Mouse (Mus musculus) forebrain, embryonic 15.5 days (tissue): Measurements from ENCODE around the gene Pdlim7. TPM values are rescaled to one million over a fixed set of nuclear protein-coding genes. Genes with fewer than 3 reads are reported as not detected.
A peak's percentile ranks its signal among the peaks of the same experiment; 100 is the strongest.

Source experiments
- ATAC-seq: fragments of 200-750 bp; cut with Nextera tagmentation; replicated peaks from 2 replicates; pipeline ENCODE4 v1.8.0; 2017; ENCODE audit warnings: mild to moderate bottlenecking, moderate TSS enrichment, moderate library complexity
- H3K27ac ChIP-seq: fragments of 300-500 bp; sonication (generic); replicated peaks from 2 replicates; pipeline ENCODE4 v1.5.1; 2015; ENCODE audit warnings: mild to moderate bottlenecking, inconsistent platforms
- H3K27me3 ChIP-seq: fragments of 300-500 bp; sonication (generic); 2 replicates; pipeline ENCODE4 v1.6.1; 2015; ENCODE audit warnings: inconsistent platforms
- H3K36me3 ChIP-seq: fragments of 300-500 bp; sonication (generic); 2 replicates; pipeline ENCODE4 v1.6.1; 2015; ENCODE audit warnings: mild to moderate bottlenecking, inconsistent platforms
- H3K4me1 ChIP-seq: fragments of 300-500 bp; sonication (generic); 2 replicates; pipeline ENCODE4 v1.6.1; 2015; ENCODE audit warnings: inconsistent platforms
- H3K4me2 ChIP-seq: fragments of 300-500 bp; sonication (generic); replicated peaks from 2 replicates; pipeline ENCODE4 v1.6.1; 2015; ENCODE audit warnings: mild to moderate bottlenecking, inconsistent platforms
- H3K4me3 ChIP-seq: fragments of 300-500 bp; sonication (generic); 2 replicates; pipeline ENCODE4 v1.5.1; 2015; ENCODE audit warnings: mild to moderate bottlenecking, inconsistent platforms
- H3K9ac ChIP-seq: fragments of 300-500 bp; sonication (generic); replicated peaks from 2 replicates; pipeline ENCODE4 v1.6.1; 2015; ENCODE audit warnings: mild to moderate bottlenecking, inconsistent platforms
- H3K9me3 ChIP-seq: fragments of 300-500 bp; sonication (generic); 2 replicates; pipeline ENCODE4 v1.6.1; 2016; ENCODE audit warnings: inconsistent platforms
- WGBS: fragments of 180-500 bp; shearing (Covaris S2); methylation state at CpG from one replicate; pipeline ENCODE4 v1.1.7; 2015; ENCODE audit warnings: mixed read lengths; 5-methylcytosine and 5-hydroxymethylcytosine counted together
- polyA plus RNA-seq: library from polyadenylated mRNA; unstranded; fragments of >200 nt; fragmentation: Nextera tagmentation; extraction: Ambion mirVana; gene quantifications from 2 replicates; pipeline ENCODE4 v1.2.1, GENCODE M21; 2015

Gene Pdlim7
- polyA plus RNA-seq, 1 experiment from 2014 or later: 138 TPM

DNA sequence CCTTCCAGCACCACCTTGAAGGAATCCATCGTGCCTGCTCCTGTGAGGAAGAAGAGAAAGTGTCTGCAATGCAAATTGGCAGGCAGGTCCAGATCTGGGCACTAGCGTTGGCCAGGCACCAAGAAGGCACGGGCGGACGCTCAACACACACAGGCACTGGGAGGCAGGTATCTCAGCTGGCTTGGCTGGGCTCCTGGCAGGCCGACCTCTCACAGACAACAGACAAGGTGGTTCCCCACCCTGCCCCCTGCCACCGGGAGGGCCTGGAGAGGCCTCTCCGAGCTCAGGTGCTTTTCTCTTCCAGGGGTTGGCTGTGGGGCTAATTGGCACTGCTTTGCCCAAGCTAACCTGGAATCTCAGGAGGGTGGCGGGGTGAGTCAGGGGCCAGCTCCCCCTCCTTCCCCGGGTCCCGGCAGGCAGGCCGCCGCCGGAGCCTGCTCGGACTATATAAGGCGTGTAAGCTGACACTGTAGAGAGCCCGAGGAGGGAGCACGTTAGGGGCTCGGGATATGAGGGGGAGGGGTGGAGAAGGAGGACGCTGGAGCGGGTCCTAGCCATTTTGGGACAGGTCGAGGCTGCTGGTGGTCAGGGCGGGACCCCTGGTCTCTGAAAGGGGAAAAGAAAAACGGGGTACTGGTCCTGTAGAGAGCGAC is 971 bp downstream of the Pdlim7 start:
- H3K27ac ChIP-seq: peak overlapping the region; percentile 82
- H3K36me3 ChIP-seq: peaks cover 8% of the 10 kb centered on the region; the same call in 1 of the 2 replicates
- peak; percentile 34 for ATAC-seq
- H3K9ac ChIP-seq: peak overlapping the region; percentile 86
- peaks cover 33% of the 10 kb centered on the region for H3K4me1 ChIP-seq
- H3K4me3 ChIP-seq: peak overlapping the region; percentile 72
- under 1% methylated on average over 25 of the region's 25 CpGs for WGBS
- H3K4me2 ChIP-seq: peak overlapping the region; percentile 91
- no peaks in the 10 kb centered on the region for H3K9me3 ChIP-seq
- H3K27me3 ChIP-seq: no peaks in the 10 kb centered on the region

DNA sequence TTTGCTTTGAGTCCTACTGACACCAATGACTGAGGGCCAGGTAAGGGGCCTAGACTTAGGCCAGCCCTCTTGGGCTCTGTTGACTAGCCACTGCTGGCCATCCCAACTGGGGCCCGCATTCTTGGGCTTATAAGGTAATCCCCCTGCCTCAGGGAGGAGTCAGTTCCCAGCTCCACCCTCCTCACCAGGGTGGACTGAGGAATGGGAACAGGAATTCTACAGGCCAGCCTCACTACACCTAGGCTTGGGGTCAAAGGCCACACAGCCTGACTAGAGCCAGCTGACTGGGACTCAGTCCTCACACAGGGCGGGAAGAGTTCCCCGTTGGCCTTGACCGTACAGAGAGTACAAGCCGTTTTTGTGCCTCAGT is 2.0 kb downstream of the Pdlim7 start:
- Histone ChIP-seq H3K4me1 (peaks cover 33% of the 10 kb centered on the region), H3K4me2 (peak overlapping the region; percentile 91), H3K9ac (no peak overlapping the region), H3K4me3 (0 out of 2 replicates have a peak overlapping the region, but pooled peaks have one; percentile 72), H3K27me3 (no peaks in the 10 kb centered on the region), H3K27ac (peak overlapping the region; percentile 82), H3K36me3 (peaks cover 17% of the 10 kb centered on the region), H3K9me3 (no peaks in the 10 kb centered on the region)
- 37% methylated on average over 5 of the region's 5 CpGs for WGBS
- ATAC-seq: no peak

DNA sequence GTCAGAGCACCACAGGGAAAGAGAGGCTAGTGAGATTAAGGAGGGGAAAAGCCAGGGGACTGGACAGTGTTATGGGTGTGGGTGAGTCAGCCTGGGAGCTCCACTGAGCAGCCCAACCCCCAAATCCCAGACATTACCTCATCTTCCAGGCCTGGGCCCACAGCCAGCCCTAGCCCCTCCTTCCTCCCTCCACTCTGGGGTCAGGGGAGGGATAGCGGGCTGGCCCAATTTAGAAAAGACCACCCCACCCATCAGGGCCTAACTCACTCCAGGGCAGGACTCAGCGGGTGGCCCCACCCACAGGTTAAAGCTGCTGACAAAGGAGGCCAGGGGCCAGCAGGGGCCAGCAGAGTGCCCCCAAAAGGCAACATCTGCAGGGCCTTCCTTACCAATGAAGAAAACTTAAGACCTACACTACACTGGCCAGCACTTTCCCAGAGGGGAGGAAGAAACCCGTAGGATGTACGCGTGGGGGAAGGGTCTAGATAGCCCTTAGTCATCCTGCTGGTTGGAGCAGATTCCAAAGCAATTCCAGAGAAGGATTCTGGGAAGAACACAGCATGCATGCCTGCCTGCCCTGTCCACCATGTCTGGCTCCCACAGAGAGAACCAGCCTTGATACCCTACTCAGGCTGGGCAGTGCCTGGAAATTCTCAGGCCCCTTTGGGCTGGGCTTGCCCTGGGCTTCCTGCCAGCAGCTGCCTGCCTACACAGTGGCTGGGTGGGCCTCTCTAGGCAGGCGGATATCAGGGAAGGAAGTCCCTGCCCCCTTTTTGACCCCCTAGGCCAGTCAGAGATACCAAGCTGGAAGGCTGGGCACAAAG is 2.6 kb downstream of the Pdlim7 start:
- peak; percentile 41 for ATAC-seq
- peaks cover 21% of the 10 kb centered on the region for H3K36me3 ChIP-seq
- H3K4me3 ChIP-seq: 0 out of 2 replicates have a peak overlapping the region, but pooled peaks have one; percentile 4
- H3K9me3 ChIP-seq: no peaks in the 10 kb centered on the region
- H3K27me3 ChIP-seq: no peaks in the 10 kb centered on the region
- H3K27ac ChIP-seq: peak overlapping the region; percentile 82
- 7% methylated on average over 6 of the region's 6 CpGs for WGBS
- H3K4me1 ChIP-seq: peaks cover 33% of the 10 kb centered on the region
- H3K4me2 ChIP-seq: peak overlapping the region; percentile 91
- H3K9ac ChIP-seq: no peak overlapping the region

DNA sequence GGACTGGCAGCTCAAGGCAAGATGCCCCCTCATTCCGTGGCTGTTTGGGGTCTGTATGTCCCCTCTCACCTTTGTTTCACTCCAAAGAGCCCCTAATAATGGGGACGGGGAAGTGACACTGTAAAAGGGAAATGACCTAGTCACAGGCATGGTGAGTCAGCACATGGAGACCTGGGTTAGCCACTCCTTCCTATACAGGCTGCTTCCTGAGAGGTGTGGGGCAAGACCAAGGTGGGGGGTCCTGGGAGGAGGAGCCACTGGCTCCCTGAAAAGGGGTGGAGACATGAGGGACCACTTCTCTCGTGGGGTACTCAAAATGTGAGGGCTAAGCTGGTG is 3.2 kb downstream of the Pdlim7 start:
- Histone ChIP-seq H3K4me2 (no peak overlapping the region), H3K27me3 (no peaks in the 10 kb centered on the region), H3K36me3 (peaks cover 27% of the 10 kb centered on the region), H3K4me1 (peaks cover 33% of the 10 kb centered on the region), H3K4me3 (no peak overlapping the region), H3K9me3 (no peaks in the 10 kb centered on the region), H3K27ac (peak overlapping the region; percentile 82; the same call in 1 of the 2 replicates), H3K9ac (no peak overlapping the region)
- no peak; the same call in 1 of the 2 replicates for ATAC-seq
- 18% methylated on average over 3 of the region's 3 CpGs for WGBS

DNA sequence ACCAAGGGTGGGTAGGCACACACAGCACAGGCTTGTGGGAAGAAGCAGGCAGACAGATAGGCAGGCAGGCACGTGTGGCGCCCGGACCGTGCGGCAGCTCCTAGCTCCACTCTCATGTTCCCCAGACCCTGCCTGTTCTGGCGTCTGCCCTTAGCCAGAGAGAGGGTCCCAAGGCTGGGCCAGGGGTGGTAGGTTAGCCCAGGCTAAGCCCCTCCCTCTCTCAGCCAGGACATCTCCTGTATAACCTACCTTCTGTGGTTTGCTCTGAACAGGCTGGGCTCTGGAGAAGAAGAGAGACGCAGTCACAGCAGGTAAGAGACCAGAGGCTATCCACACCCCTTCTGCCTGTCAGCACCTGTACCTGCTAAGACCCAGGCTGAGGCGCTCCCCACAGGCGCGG is 4.9 kb downstream of the Pdlim7 start:
- peaks cover 27% of the 10 kb centered on the region for H3K4me1 ChIP-seq
- H3K4me2 ChIP-seq: no peak overlapping the region
- WGBS: 94% methylated on average over 10 of the region's 10 CpGs
- H3K9me3 ChIP-seq: no peaks in the 10 kb centered on the region
- peaks cover 33% of the 10 kb centered on the region for H3K36me3 ChIP-seq
- no peaks in the 10 kb centered on the region for H3K27me3 ChIP-seq
- H3K9ac ChIP-seq: no peak overlapping the region
- no peak overlapping the region for H3K4me3 ChIP-seq
- ATAC-seq: no peak
- H3K27ac ChIP-seq: no peak overlapping the region

DNA sequence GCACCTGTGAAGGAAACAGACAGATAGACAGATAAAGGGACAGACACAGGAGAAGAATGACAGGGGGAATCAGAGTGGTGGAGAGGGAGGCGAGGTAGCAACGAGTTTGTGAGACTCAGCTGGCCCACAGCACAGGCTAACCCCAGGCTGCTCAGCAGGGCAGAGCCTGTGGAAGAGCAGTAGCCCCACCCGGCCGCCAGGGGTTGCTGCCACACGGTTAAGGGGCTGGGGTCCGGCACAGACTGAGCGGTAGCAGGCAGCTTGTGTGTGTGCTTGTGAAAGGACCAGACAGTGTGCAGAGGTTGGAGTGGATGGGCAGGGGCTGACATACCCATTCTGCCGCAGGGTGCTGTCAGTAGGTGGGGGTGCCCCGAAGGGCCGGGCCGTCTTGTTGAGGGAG is 5.6 kb downstream of the Pdlim7 start:
- Histone ChIP-seq H3K36me3 (peaks cover 36% of the 10 kb centered on the region), H3K9ac (no peak overlapping the region), H3K4me1 (peaks cover 27% of the 10 kb centered on the region), H3K4me3 (no peak overlapping the region), H3K9me3 (no peaks in the 10 kb centered on the region), H3K4me2 (no peak overlapping the region), H3K27ac (no peak overlapping the region), H3K27me3 (no peaks in the 10 kb centered on the region)
- 54% methylated on average over 11 of the region's 11 CpGs for WGBS
- no peak for ATAC-seq

GRCm38 (mm10) chr13:55506697-55507096 is 6.8 kb downstream of the Pdlim7 start:
- ATAC-seq: no peak
- no peak overlapping the region for H3K4me2 ChIP-seq
- H3K9me3 ChIP-seq: no peaks in the 10 kb centered on the region
- H3K4me1 ChIP-seq: peaks cover 17% of the 10 kb centered on the region
- peaks cover 42% of the 10 kb centered on the region for H3K36me3 ChIP-seq
- 87% methylated on average over 10 of the region's 10 CpGs for WGBS
- no peaks in the 10 kb centered on the region for H3K27me3 ChIP-seq
- H3K4me3 ChIP-seq: no peak overlapping the region
- H3K27ac ChIP-seq: no peak overlapping the region
- H3K9ac ChIP-seq: no peak overlapping the region

GRCm38 (mm10) chr13:55505810-55506209 is 7.7 kb downstream of the Pdlim7 start:
- H3K4me3 ChIP-seq: no peak overlapping the region
- H3K4me2 ChIP-seq: no peak overlapping the region
- no peak for ATAC-seq
- peaks cover 8% of the 10 kb centered on the region for H3K4me1 ChIP-seq
- H3K9me3 ChIP-seq: no peaks in the 10 kb centered on the region
- H3K36me3 ChIP-seq: peaks cover 42% of the 10 kb centered on the region
- no peak overlapping the region for H3K27ac ChIP-seq
- no peak overlapping the region for H3K9ac ChIP-seq
- 96% methylated on average over 9 of the region's 9 CpGs for WGBS
- H3K27me3 ChIP-seq: no peaks in the 10 kb centered on the region

GRCm38 (mm10) chr13:55504390-55504789 is 9.1 kb downstream of the Pdlim7 start:
- H3K27me3 ChIP-seq: no peaks in the 10 kb centered on the region
- H3K9ac ChIP-seq: no peak overlapping the region
- no peaks in the 10 kb centered on the region for H3K9me3 ChIP-seq
- no peak overlapping the region for H3K27ac ChIP-seq
- H3K36me3 ChIP-seq: peaks cover 42% of the 10 kb centered on the region
- H3K4me2 ChIP-seq: no peak overlapping the region
- WGBS: 86% methylated on average over 5 of the region's 5 CpGs
- no peak for ATAC-seq
- no peaks in the 10 kb centered on the region for H3K4me1 ChIP-seq
- no peak overlapping the region for H3K4me3 ChIP-seq

DNA sequence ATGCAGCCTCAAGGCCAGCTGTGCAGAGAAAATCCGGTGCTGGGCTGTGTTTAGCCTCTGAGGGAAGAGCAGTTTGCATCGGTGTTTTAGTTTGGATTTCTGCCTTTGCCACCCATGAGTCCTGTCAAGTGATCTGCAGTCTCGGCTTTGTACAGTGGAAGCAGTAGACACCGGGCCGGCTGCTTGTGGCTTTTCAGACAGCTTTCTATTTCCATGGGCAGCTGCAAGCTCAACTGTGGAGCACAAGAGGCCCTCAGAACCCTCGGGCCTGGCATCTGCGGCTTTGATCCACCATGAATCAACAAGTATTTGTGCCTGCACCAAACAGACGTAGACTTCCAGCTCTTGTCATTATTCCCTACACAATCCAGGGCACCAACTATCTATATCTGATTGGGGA is 11.1 kb downstream of the Pdlim7 start:
- Histone ChIP-seq H3K4me1 (peaks cover 7% of the 10 kb centered on the region), H3K36me3 (peaks cover 33% of the 10 kb centered on the region), H3K4me3 (no peak overlapping the region), H3K9ac (no peak overlapping the region), H3K4me2 (no peak overlapping the region), H3K27ac (no peak overlapping the region), H3K27me3 (no peaks in the 10 kb centered on the region), H3K9me3 (no peaks in the 10 kb centered on the region)
- no peak for ATAC-seq
- WGBS: 83% methylated on average over 8 of the region's 8 CpGs

GRCm38 (mm10) chr13:55500575-55500974 is 12.9 kb downstream of the Pdlim7 start:
- Histone ChIP-seq H3K27me3 (no peaks in the 10 kb centered on the region), H3K27ac (no peak overlapping the region), H3K9me3 (no peaks in the 10 kb centered on the region), H3K4me1 (peaks cover 19% of the 10 kb centered on the region), H3K9ac (no peak overlapping the region), H3K36me3 (peaks cover 18% of the 10 kb centered on the region), H3K4me2 (no peak overlapping the region), H3K4me3 (no peak overlapping the region)
- WGBS: 82% methylated on average over 10 of the region's 10 CpGs
- no peak for ATAC-seq

DNA sequence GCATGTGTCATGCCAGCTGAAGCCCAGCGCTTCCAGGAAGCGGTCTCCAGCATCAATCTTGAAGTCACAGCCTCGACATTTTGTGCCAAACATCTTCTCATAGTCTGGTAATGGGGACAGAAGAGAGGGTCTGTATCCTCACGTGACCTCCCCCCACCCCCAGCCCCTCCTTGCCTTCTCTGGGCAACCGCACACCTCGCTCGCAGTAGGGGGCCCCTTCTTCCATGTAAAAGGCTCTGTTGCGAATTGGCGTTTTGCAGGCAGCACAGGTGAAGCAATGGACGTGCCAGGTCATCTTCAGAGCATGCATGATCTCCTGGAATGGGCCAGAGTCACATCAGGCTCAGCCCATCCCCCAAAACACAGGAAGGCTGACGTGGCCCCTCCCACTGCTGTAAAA is 14.6 kb downstream of the Pdlim7 start:
- Histone ChIP-seq H3K27ac (no peak overlapping the region), H3K4me1 (peaks cover 35% of the 10 kb centered on the region), H3K4me3 (no peak overlapping the region), H3K36me3 (peaks cover 10% of the 10 kb centered on the region), H3K27me3 (no peaks in the 10 kb centered on the region), H3K4me2 (no peak overlapping the region), H3K9me3 (no peaks in the 10 kb centered on the region), H3K9ac (no peak overlapping the region)
- no peak for ATAC-seq
- WGBS: 38% methylated on average over 11 of the region's 11 CpGs
